Mouse (Mus musculus) spleen, adult 2 months (tissue): ENCODE results near the gene Dip2a.

Source experiments
- CTCF ChIP-seq: fragments of 200-500 bp; IDR thresholded peaks from 2 replicates; pipeline ENCODE4 v1.5.1; 2011; ENCODE audit warnings: mild to moderate bottlenecking, inconsistent platforms; ENCODE audit not compliant: insufficient read depth, insufficient read length, insufficient replicate concordance; ENCODE audit errors: extremely low read depth
- POLR2A ChIP-seq: fragments of 200-500 bp; IDR thresholded peaks from 2 replicates; pipeline ENCODE4 v1.6.1; 2011; ENCODE audit warnings: low read depth, low read length, inconsistent platforms

DNA sequence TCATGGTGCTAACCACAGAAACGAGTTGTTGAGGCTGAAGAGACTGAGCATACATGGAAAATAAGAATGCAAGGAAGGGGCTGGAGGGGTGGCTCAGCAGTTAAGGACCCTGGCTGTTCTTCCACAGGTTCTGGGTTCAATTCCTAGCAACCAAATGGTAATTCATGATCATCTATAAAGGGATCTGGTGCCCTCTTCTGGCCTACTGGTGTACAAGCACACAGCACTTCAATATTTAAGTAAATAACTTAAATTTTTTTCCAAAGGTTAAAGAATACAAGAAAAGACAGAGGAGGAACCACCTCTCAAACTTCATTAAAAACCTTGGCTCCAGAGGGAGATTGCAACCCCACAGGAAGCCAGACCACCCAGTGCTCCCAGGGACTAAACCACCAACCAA, 115.5 kb downstream of the Dip2a start:
- no peak for TF ChIP-seq POLR2A
- no peak for TF ChIP-seq CTCF
